Mouse (Mus musculus) thymus, adult 2 months (tissue): ENCODE measurements around the gene Mindy3. TPM values are rescaled to one million over a fixed set of nuclear protein-coding genes. Genes with fewer than 3 reads are reported as not detected.

Experiments used
- DNase-seq: peaks from one replicate; pipeline ENCODE4 v3.0.0; 2021
- H3K27ac ChIP-seq: fragments of 200-500 bp; 2 replicates; pipeline ENCODE4 v1.5.1; 2012; ENCODE audit warnings: low read length, control low read depth; ENCODE audit not compliant: control insufficient read depth, insufficient read depth
- H3K27me3 ChIP-seq: fragments of 200-500 bp; 2 replicates; pipeline ENCODE4 v1.6.1; 2012; ENCODE audit warnings: mild to moderate bottlenecking, low read length, moderate library complexity, mixed read lengths; ENCODE audit not compliant: control insufficient read depth, insufficient read depth
- H3K36me3 ChIP-seq: fragments of 200-500 bp; 2 replicates; pipeline ENCODE4 v1.6.1; 2012; ENCODE audit warnings: mild to moderate bottlenecking, low read length, moderate library complexity; ENCODE audit not compliant: control insufficient read depth, insufficient read depth
- H3K4me1 ChIP-seq: fragments of 200-500 bp; replicated peaks from 2 replicates; pipeline ENCODE4 v1.6.1; 2012; ENCODE audit warnings: low read length; ENCODE audit not compliant: control insufficient read depth, insufficient read depth
- H3K4me3 ChIP-seq: fragments of 200-500 bp; 2 replicates; pipeline ENCODE4 v1.5.1; 2012; ENCODE audit warnings: mild to moderate bottlenecking, low read length, control low read depth, moderate library complexity; ENCODE audit not compliant: control insufficient read depth, insufficient read depth
- CTCF ChIP-seq: fragments of 200-500 bp; IDR thresholded peaks from 2 replicates; pipeline ENCODE4 v1.5.1; 2012; ENCODE audit warnings: mild to moderate bottlenecking, control low read depth, low read length, moderate library complexity, borderline replicate concordance; ENCODE audit not compliant: control insufficient read depth, poor library complexity, insufficient read depth; ENCODE audit errors: extremely low read depth
- POLR2A ChIP-seq: fragments of 200-500 bp; IDR thresholded peaks from 2 replicates; pipeline ENCODE4 v1.6.1; 2012; ENCODE audit warnings: mild to moderate bottlenecking, low read length, control low read depth, moderate library complexity; ENCODE audit not compliant: control insufficient read depth, poor library complexity, insufficient read depth; ENCODE audit errors: extremely low read depth
- WGBS: fragments of 180-500 bp; shearing (Covaris S2); methylation state at CpG from one replicate; pipeline ENCODE4 v1.1.7; 2018; 5-methylcytosine and 5-hydroxymethylcytosine counted together
- polyA plus RNA-seq: library from polyadenylated mRNA; depleted of rRNA; stranded (reverse); fragments of >200 nt; gene quantifications from 2 replicates; pipeline ENCODE4 v1.2.3, GENCODE M21; 2012

The Mindy3 gene
- polyA plus RNA-seq, 1 experiment, result 137 TPM

GRCm38 (mm10) chr2:12378591-12378990 is 40.7 kb downstream of the Mindy3 start:
- H3K36me3 ChIP-seq, result peaks cover 13% of the 10 kb centered on the region; the same call in 1 of the 2 replicates
- no peak overlapping the region for H3K4me3 ChIP-seq
- H3K4me1 ChIP-seq, result no peaks in the 10 kb centered on the region
- 94% methylated on average over 5 of the region's 5 CpGs for WGBS
- no peak overlapping the region for H3K27ac ChIP-seq
- TF ChIP-seq POLR2A (no peak), CTCF (no peak)
- H3K27me3 ChIP-seq, result no peaks in the 10 kb centered on the region
- no peak for DNase-seq

GRCm38 (mm10) chr2:12377024-12377423 is 42.2 kb downstream of the Mindy3 start:
- Histone ChIP-seq H3K36me3 (peaks cover 9% of the 10 kb centered on the region; the same call in 1 of the 2 replicates), H3K4me3 (no peak overlapping the region), H3K27me3 (no peaks in the 10 kb centered on the region), H3K27ac (no peak overlapping the region), H3K4me1 (no peaks in the 10 kb centered on the region)
- 97% methylated on average over 1 of the region's 1 CpGs for WGBS
- DNase-seq, result no peak
- no peak for TF ChIP-seq POLR2A
- TF ChIP-seq CTCF, result no peak

GRCm38 (mm10) chr2:12372883-12373282 is 46.4 kb downstream of the Mindy3 start:
- Histone ChIP-seq H3K27ac (no peak overlapping the region), H3K4me3 (no peak overlapping the region), H3K4me1 (no peaks in the 10 kb centered on the region), H3K36me3 (no peaks in the 10 kb centered on the region), H3K27me3 (no peaks in the 10 kb centered on the region)
- DNase-seq, result no peak
- TF ChIP-seq POLR2A (no peak), CTCF (no peak)
- 100% methylated on average over 2 of the region's 2 CpGs for WGBS

- TF ChIP-seq POLR2A (no peak), CTCF (no peak)
- H3K36me3 ChIP-seq, result no peaks in the 10 kb centered on the region
- WGBS, result 98% methylated on average over 4 of the region's 4 CpGs
- H3K4me1 ChIP-seq, result no peaks in the 10 kb centered on the region
- H3K27ac ChIP-seq, result no peak overlapping the region
- H3K4me3 ChIP-seq, result no peak overlapping the region
- no peak for DNase-seq
- H3K27me3 ChIP-seq, result no peaks in the 10 kb centered on the region
Measured at GRCm38 (mm10) chr2:12371401-12371800, 47.9 kb downstream of the Mindy3 start.

- no peaks in the 10 kb centered on the region for H3K4me1 ChIP-seq
- no peaks in the 10 kb centered on the region; the same call in 1 of the 2 replicates for H3K36me3 ChIP-seq
- H3K27me3 ChIP-seq, result no peaks in the 10 kb centered on the region
- 91% methylated on average over 2 of the region's 2 CpGs for WGBS
- TF ChIP-seq POLR2A (no peak), CTCF (no peak)
- DNase-seq, result no peak
- H3K4me3 ChIP-seq, result no peak overlapping the region
- no peak overlapping the region for H3K27ac ChIP-seq
Measured at GRCm38 (mm10) chr2:12368451-12368850, 50.8 kb downstream of the Mindy3 start.

GRCm38 (mm10) chr2:12368016-12368415 is 51.3 kb downstream of the Mindy3 start:
- WGBS, result 92% methylated on average over 1 of the region's 1 CpGs
- Histone ChIP-seq H3K27ac (no peak overlapping the region), H3K27me3 (no peaks in the 10 kb centered on the region), H3K4me3 (no peak overlapping the region), H3K4me1 (no peaks in the 10 kb centered on the region), H3K36me3 (no peaks in the 10 kb centered on the region; the same call in 1 of the 2 replicates)
- no peak for TF ChIP-seq CTCF
- TF ChIP-seq POLR2A, result no peak
- DNase-seq, result no peak

GRCm38 (mm10) chr2:12361310-12361709 is 58.0 kb downstream of the Mindy3 start:
- H3K27me3 ChIP-seq, result no peaks in the 10 kb centered on the region
- H3K4me3 ChIP-seq, result no peak overlapping the region
- no peak for DNase-seq
- no peaks in the 10 kb centered on the region for H3K4me1 ChIP-seq
- TF ChIP-seq CTCF (no peak), POLR2A (no peak)
- no peak overlapping the region for H3K27ac ChIP-seq
- H3K36me3 ChIP-seq, result peaks cover 6% of the 10 kb centered on the region; the same call in 1 of the 2 replicates
- 95% methylated on average over 1 of the region's 1 CpGs for WGBS
